Mouse (Mus musculus) E14TG2a.4 (cell line): ENCODE results near the gene Clpp.

Source experiments
- H3K27me3 ChIP-seq: 2 replicates; pipeline ENCODE4 v1.6.1; 2014; ENCODE audit warnings: low read length, control low read depth; ENCODE audit not compliant: insufficient read depth
- H3K36me3 ChIP-seq: 2 replicates; pipeline ENCODE4 v1.6.1; 2014; ENCODE audit warnings: low read length, control low read depth; ENCODE audit not compliant: insufficient read depth
- H3K4me1 ChIP-seq: replicated peaks from 2 replicates; pipeline ENCODE4 v1.6.1; 2014; ENCODE audit warnings: low read depth, low read length, control low read depth
- H3K4me3 ChIP-seq: replicated peaks from 2 replicates; pipeline ENCODE4 v1.5.1; 2014; ENCODE audit warnings: mild to moderate bottlenecking, low read length
- H3K9me3 ChIP-seq: 2 replicates; pipeline ENCODE4 v1.6.1; 2014; ENCODE audit warnings: low read length, control low read depth
- CTCF ChIP-seq: conservative IDR thresholded peaks from 2 replicates; pipeline ENCODE4 v1.5.1; 2014; ENCODE audit warnings: low read length
- NANOG ChIP-seq: IDR thresholded peaks from 2 replicates; pipeline ENCODE4 v1.6.1; 2014; ENCODE audit warnings: borderline replicate concordance, low read length, mixed read lengths
- POU5F1 ChIP-seq: IDR thresholded peaks from 2 replicates; pipeline ENCODE4 v1.6.1; 2014; ENCODE audit warnings: low read length, borderline replicate concordance

The Clpp gene

DNA sequence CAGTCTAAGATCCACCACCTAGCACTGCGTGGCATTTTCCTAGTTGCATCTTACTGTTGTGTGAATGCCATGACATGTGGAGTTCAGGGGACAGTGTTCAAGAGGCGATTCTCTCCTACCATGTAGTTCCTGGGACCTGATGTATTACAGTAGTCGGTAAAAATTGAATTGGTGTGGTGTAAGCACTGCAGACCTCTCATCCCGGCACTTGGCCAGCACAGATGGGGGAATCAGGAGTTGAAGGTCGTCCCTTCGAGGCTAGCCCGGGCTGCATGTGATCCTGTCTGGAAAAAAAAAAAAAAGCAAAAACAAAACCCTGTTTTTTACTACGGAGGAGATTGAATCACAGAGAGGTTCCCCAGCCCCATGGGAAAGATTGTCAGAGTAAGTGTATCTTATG is 4.9 kb downstream of the Clpp start:
- Histone ChIP-seq H3K9me3 (no peaks in the 10 kb centered on the region), H3K27me3 (no peaks in the 10 kb centered on the region), H3K36me3 (peaks cover 81% of the 10 kb centered on the region), H3K4me3 (no peak overlapping the region), H3K4me1 (peaks cover 69% of the 10 kb centered on the region)
- TF ChIP-seq NANOG (no peak), POU5F1 (no peak), CTCF (no peak)

DNA sequence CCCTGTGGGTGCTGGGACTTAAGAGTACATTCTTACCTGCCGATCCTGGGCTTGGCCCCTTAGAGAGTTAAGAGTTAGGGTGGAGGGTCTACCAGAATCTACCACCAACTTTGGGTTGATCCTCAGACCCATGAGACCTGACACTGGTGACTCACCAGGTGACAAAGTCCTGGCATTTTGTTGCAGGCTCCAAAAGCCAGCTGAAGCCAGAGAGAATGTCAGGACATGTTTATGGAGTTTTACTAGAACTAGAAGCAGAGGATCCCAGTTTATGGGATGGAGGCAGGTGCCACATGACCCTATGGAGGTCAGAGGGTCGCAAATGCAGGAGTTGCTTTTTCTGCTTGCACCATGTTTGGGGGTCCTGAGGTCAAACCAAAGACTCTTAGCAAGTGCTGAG is 6.4 kb downstream of the Clpp start:
- TF ChIP-seq CTCF = no peak
- TF ChIP-seq NANOG = no peak
- no peak for TF ChIP-seq POU5F1
- Histone ChIP-seq H3K4me3 (0 out of 2 replicates have a peak overlapping the region, but pooled peaks have one; percentile 1), H3K4me1 (peaks cover 62% of the 10 kb centered on the region), H3K36me3 (peaks cover 89% of the 10 kb centered on the region), H3K9me3 (no peaks in the 10 kb centered on the region), H3K27me3 (no peaks in the 10 kb centered on the region)

DNA sequence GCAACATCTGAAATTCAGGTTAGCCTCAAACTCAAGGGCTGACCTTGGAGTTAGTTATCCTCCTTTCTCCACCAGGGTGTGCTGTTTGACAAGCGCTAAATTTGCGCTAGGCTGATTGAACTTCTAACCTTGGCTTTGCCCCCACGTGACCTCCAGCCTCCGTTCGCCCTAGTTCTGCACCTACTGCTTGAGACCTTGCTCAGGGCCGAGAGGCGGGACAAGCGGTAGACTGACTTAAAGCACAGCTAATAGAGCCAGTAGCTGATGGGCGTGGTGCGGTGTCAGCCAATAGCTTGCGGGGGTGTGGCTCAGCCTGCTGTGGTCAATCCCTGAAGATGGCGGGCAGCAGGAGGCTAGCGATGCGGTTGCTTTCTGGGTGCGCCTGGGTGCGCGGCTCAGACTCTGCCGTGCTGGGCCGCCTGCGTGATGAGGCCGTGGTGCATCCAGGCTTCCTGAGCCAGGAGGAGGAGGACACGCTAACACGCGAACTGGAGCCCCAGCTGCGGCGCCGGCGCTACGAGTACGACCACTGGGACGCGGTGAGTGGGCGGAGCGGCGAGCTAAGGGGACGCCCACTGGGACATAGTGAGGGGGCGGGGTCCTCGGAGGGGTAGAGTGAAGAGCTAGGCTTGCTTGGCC is 7.0 kb downstream of the Clpp start, which contains the start of gene Alkbh7:
TSS of gene Alkbh7 (plus strand) at position 311 of the 639 bp plus-strand sequence.
- Histone ChIP-seq H3K9me3 (no peaks in the 10 kb centered on the region), H3K27me3 (no peaks in the 10 kb centered on the region), H3K4me3 (peak within 1 kb of the TSS; percentile 95), H3K4me1 (peaks cover 60% of the 10 kb centered on the region), H3K36me3 (peaks cover 87% of the 10 kb centered on the region)
- TF ChIP-seq POU5F1 (no peak), NANOG (no peak), CTCF (peak; percentile 60)

DNA sequence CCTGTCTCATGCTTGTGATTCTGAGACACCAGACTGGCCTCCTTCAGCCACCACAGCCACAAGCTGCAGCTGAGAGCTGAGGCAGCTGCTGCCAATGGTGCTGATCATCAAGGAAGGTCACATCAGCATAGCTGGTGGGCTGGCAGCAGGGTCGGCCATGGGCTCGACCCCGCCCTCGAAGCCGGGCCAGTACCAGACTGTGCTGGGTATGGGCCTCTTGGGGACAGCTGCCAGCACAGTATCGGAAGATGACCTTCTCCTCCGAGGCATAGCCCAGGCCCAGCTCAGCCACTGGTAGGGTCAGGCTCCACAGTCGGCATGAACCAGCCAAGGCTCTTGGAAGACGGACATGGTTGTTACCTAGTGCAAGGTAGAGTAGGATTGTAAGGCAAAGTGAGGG is 9.3 kb downstream of the Clpp start:
- Histone ChIP-seq H3K27me3 (no peaks in the 10 kb centered on the region), H3K4me3 (no peak overlapping the region), H3K4me1 (peaks cover 53% of the 10 kb centered on the region), H3K36me3 (peaks cover 84% of the 10 kb centered on the region), H3K9me3 (no peaks in the 10 kb centered on the region)
- TF ChIP-seq NANOG = no peak
- TF ChIP-seq POU5F1 = no peak
- no peak for TF ChIP-seq CTCF

DNA sequence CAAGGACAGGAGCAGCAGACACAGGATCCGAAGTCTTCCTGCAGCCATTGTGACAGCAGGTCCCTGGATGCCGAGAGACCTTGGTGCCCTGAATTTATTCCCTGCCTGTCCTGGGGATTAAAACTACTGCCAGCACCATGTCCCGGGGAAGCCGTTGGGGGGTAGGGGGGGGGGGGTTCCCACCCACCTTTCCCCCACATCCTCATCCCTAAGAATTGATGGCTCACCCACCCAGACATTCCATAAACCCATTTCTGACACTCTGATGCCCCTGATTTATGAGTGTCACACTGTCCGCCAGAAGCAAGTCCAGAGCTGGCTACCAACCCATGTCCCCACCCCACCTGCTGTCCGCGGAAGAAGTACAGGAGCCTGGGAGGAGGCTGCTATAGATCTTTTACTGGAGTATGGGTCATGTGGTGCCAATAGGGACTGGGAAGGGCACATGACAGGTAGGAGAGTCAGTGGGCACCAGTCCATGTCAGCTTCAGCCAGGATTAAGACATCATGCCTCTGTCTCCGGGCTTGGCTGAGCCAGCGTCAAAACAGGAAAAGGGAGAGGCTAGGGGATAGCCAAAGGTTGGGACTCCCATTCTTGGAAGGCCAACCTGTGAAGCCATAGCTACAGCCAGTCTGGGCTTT is 10.0 kb downstream of the Clpp start, which contains the start of gene Pspn:
TSS of gene Pspn (minus strand) at position 51 of the 642 bp plus-strand sequence.
- no peak for TF ChIP-seq CTCF
- no peak for TF ChIP-seq NANOG
- no peak for TF ChIP-seq POU5F1
- Histone ChIP-seq H3K9me3 (no peaks in the 10 kb centered on the region), H3K4me1 (peaks cover 56% of the 10 kb centered on the region), H3K36me3 (peaks cover 84% of the 10 kb centered on the region), H3K4me3 (no peak within 1 kb of the TSS), H3K27me3 (no peaks in the 10 kb centered on the region)

DNA sequence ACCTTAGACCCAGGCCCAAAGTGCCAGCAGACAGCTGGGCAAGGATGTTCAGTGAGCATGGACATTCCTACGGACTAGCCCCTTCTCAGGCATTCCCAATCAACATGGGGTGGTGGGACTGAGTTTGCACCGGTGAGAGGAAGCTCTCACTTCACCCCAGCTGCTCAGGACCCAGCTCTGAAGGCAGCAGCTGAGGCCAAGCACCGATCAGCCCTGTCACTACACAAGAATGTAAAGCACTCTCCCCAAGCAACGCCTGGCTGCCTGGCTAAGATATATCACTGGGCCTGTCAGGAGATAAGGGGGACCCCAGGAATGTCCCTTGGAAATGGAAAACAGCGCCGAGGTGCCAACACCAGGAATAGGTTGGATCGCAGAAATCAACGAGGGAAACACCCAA is 11.1 kb downstream of the Clpp start:
- no peaks in the 10 kb centered on the region for H3K9me3 ChIP-seq
- H3K27me3 ChIP-seq = no peaks in the 10 kb centered on the region
- TF ChIP-seq CTCF = no peak
- no peak for TF ChIP-seq POU5F1
- no peak for TF ChIP-seq NANOG

DNA sequence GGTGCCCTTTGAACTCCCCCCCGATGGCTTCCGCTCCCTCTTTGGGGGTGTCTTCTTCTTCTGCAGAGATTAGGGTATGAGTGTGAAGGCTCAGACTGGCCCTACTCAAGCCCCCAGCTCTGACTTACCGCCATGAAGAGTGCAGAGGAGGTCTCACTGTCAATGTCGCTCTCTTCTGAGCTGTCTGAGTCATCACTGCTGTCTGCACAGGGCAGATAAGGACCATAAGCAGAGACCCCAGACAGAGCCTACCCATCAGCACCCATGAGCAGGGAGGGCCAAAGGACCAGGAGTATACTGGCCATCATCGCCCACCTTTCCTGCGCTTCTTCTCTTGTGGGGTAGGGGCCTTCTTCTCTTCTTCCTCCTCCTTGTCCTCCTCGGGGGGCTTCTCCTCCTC is 13.9 kb downstream of the Clpp start:
- Histone ChIP-seq H3K27me3 (no peaks in the 10 kb centered on the region), H3K4me3 (no peak overlapping the region), H3K36me3 (peaks cover 95% of the 10 kb centered on the region), H3K9me3 (no peaks in the 10 kb centered on the region), H3K4me1 (peaks cover 63% of the 10 kb centered on the region)
- TF ChIP-seq NANOG (no peak), CTCF (no peak), POU5F1 (no peak)

More for the DNA sequence above, 11.1 kb downstream of the Clpp start:
- peaks cover 57% of the 10 kb centered on the region for H3K4me1 ChIP-seq
- peaks cover 84% of the 10 kb centered on the region for H3K36me3 ChIP-seq
- no peak overlapping the region for H3K4me3 ChIP-seq

DNA sequence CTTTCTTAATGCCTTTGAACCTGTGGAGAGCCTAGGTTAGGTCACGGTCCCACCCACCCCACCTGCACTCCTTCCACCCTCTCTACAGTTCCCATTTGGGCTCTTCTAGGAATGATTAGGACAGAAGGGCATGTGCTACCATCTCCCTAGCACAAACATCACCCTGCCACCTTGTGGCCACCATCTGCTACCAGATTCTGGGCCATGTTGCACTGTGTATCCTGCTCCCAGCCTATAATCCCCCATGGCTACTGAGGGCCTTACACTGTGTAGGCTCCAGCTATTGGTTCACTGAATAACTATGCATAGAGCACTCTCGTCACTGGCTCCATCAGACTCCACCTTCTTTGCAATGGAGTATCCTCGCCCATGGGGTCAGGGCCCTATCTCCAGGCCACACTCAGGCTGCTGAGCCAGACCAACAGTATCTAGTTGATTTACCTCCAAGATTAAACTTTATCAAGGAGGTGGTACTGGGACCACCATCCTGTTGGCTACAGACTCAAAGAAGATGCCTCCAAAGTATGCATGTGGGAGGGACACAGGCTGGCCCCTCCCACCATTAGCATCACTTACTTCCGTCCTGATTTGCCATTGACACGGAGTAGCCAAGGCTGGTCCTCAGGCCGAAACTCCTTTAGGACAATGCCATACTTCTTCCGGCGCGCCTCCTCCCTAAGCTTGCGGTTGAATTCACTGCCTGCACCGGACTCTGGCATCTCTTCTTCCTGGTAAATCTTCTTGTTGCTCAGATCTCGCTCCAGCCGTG is 17.2 kb downstream of the Clpp start:
- Histone ChIP-seq H3K4me1 (peaks cover 71% of the 10 kb centered on the region), H3K27me3 (no peaks in the 10 kb centered on the region), H3K9me3 (no peaks in the 10 kb centered on the region), H3K36me3 (peaks cover 74% of the 10 kb centered on the region), H3K4me3 (peak overlapping the region; percentile 39)
- TF ChIP-seq NANOG = no peak
- TF ChIP-seq CTCF = peak; percentile 30
